Mouse (Mus musculus): Measurements from ENCODE around the gene Nr4a1. TPM values are rescaled to one million over a fixed set of nuclear protein-coding genes. Genes with fewer than 3 reads are reported as not detected.
A peak's percentile ranks its signal among the peaks of the same experiment; 100 is the strongest.

Nr4a1 gene
- polyA plus RNA-seq, 1 experiment from 2014 or later: 4.0 TPM

- Histone ChIP-seq H3K4me2 (ENCODE audit: low read depth, severe bottlenecking) (peak overlapping the region; percentile 32), H3K9me3 (ENCODE audit: control insufficient read depth, low read length) (no peaks in the 10 kb centered on the region), H3K36me3 (ENCODE audit: control insufficient read depth, insufficient read depth, low read length) (no peaks in the 10 kb centered on the region), H3K27ac (replicated peaks; ENCODE audit: low read depth, low read length) (no peak overlapping the region), H3K4me1 (ENCODE audit: control insufficient read depth, insufficient read depth, low read length) (peaks cover 10% of the 10 kb centered on the region; the same call in 1 of the 2 replicates), H3K27me3 (ENCODE audit: control insufficient read depth, insufficient read depth, low read length) (no peaks in the 10 kb centered on the region), H3K4me3 (ENCODE audit: low read depth, low read length) (no peak overlapping the region), H3K9ac (ENCODE audit: low read length) (no peak overlapping the region)
- ATAC-seq (ENCODE audit: insufficient number of reproducible peaks, low FRiP score, low TSS enrichment, low read depth) (no peak), DNase-seq (ENCODE audit: low spot score) (peak; percentile 68)
- 13% methylated on average over 7 of the region's 7 CpGs for WGBS
These were observed 44.5 kb downstream of the Nr4a1 start for GRCm38 (mm10) chr15:101298550-101298949.

GRCm38 (mm10) chr15:101299480-101299960, 45.5 kb downstream of the Nr4a1 start:
- 84% methylated on average over 14 of the region's 14 CpGs for WGBS
- peaks cover 2% of the 10 kb centered on the region; the same call in 1 of the 2 replicates for H3K4me1 ChIP-seq (ENCODE audit: control insufficient read depth, insufficient read depth, low read length)
- H3K36me3 ChIP-seq (ENCODE audit: control insufficient read depth, insufficient read depth, low read length): no peaks in the 10 kb centered on the region
- H3K27ac ChIP-seq (replicated peaks; ENCODE audit: low read depth, low read length): no peak overlapping the region
- no peak for ATAC-seq (ENCODE audit: insufficient number of reproducible peaks, low FRiP score, low TSS enrichment, low read depth)
- no peak overlapping the region for H3K4me3 ChIP-seq (ENCODE audit: low read depth, low read length)
- H3K27me3 ChIP-seq (ENCODE audit: control insufficient read depth, insufficient read depth, low read length): no peaks in the 10 kb centered on the region
- DNase-seq (ENCODE audit: low spot score): no peak
- H3K9me3 ChIP-seq (ENCODE audit: control insufficient read depth, low read length): no peaks in the 10 kb centered on the region
- no peak overlapping the region for H3K9ac ChIP-seq (ENCODE audit: low read length)
- H3K4me2 ChIP-seq (ENCODE audit: low read depth, severe bottlenecking): no peak overlapping the region

- Histone ChIP-seq H3K27ac (replicated peaks; ENCODE audit: low read depth, low read length) (no peak overlapping the region), H3K4me1 (ENCODE audit: control insufficient read depth, insufficient read depth, low read length) (peaks cover 2% of the 10 kb centered on the region; the same call in 1 of the 2 replicates), H3K9ac (ENCODE audit: low read length) (no peak overlapping the region), H3K27me3 (ENCODE audit: control insufficient read depth, insufficient read depth, low read length) (no peaks in the 10 kb centered on the region), H3K9me3 (ENCODE audit: control insufficient read depth, low read length) (no peaks in the 10 kb centered on the region), H3K4me3 (ENCODE audit: low read depth, low read length) (no peak overlapping the region), H3K4me2 (ENCODE audit: low read depth, severe bottlenecking) (no peak overlapping the region), H3K36me3 (ENCODE audit: control insufficient read depth, insufficient read depth, low read length) (no peaks in the 10 kb centered on the region)
- DNase-seq (ENCODE audit: low spot score) (no peak), ATAC-seq (ENCODE audit: insufficient number of reproducible peaks, low FRiP score, low TSS enrichment, low read depth) (no peak)
- 71% methylated on average over 6 of the region's 6 CpGs for WGBS
These were observed 46.1 kb downstream of the Nr4a1 start for GRCm38 (mm10) chr15:101300128-101300527.

GRCm38 (mm10) chr15:101302201-101302600, 48.1 kb downstream of the Nr4a1 start:
- Histone ChIP-seq H3K4me3 (ENCODE audit: low read depth, low read length) (no peak overlapping the region), H3K9me3 (ENCODE audit: control insufficient read depth, low read length) (no peaks in the 10 kb centered on the region), H3K4me1 (ENCODE audit: control insufficient read depth, insufficient read depth, low read length) (0 out of 2 replicates have a peak, but pooled peaks cover 2% of the 10 kb centered on the region), H3K9ac (ENCODE audit: low read length) (no peak overlapping the region), H3K27ac (replicated peaks; ENCODE audit: low read depth, low read length) (no peak overlapping the region), H3K36me3 (ENCODE audit: control insufficient read depth, insufficient read depth, low read length) (no peaks in the 10 kb centered on the region), H3K27me3 (ENCODE audit: control insufficient read depth, insufficient read depth, low read length) (no peaks in the 10 kb centered on the region), H3K4me2 (ENCODE audit: low read depth, severe bottlenecking) (no peak overlapping the region)
- no peak for DNase-seq (ENCODE audit: low spot score)
- no peak for ATAC-seq (ENCODE audit: insufficient number of reproducible peaks, low FRiP score, low TSS enrichment, low read depth)
- 82% methylated on average over 3 of the region's 3 CpGs for WGBS

- DNase-seq (ENCODE audit: low spot score) (no peak), ATAC-seq (ENCODE audit: insufficient number of reproducible peaks, low FRiP score, low TSS enrichment, low read depth) (no peak)
- Histone ChIP-seq H3K9ac (ENCODE audit: low read length) (no peak overlapping the region), H3K4me1 (ENCODE audit: control insufficient read depth, insufficient read depth, low read length) (peaks cover 5% of the 10 kb centered on the region; the same call in 1 of the 2 replicates), H3K36me3 (ENCODE audit: control insufficient read depth, insufficient read depth, low read length) (no peaks in the 10 kb centered on the region), H3K27ac (replicated peaks; ENCODE audit: low read depth, low read length) (no peak overlapping the region), H3K9me3 (ENCODE audit: control insufficient read depth, low read length) (no peaks in the 10 kb centered on the region), H3K27me3 (ENCODE audit: control insufficient read depth, insufficient read depth, low read length) (no peaks in the 10 kb centered on the region), H3K4me2 (ENCODE audit: low read depth, severe bottlenecking) (no peak overlapping the region), H3K4me3 (ENCODE audit: low read depth, low read length) (no peak overlapping the region)
- 88% methylated on average over 4 of the region's 4 CpGs for WGBS
These were observed 49.8 kb downstream of the Nr4a1 start for GRCm38 (mm10) chr15:101303830-101304229.

GRCm38 (mm10) chr15:101306459-101306858, 52.4 kb downstream of the Nr4a1 start:
- Histone ChIP-seq H3K4me3 (ENCODE audit: low read depth, low read length) (no peak overlapping the region), H3K4me1 (ENCODE audit: control insufficient read depth, insufficient read depth, low read length) (peaks cover 5% of the 10 kb centered on the region; the same call in 1 of the 2 replicates), H3K9me3 (ENCODE audit: control insufficient read depth, low read length) (no peaks in the 10 kb centered on the region), H3K36me3 (ENCODE audit: control insufficient read depth, insufficient read depth, low read length) (no peaks in the 10 kb centered on the region), H3K27ac (replicated peaks; ENCODE audit: low read depth, low read length) (no peak overlapping the region), H3K4me2 (ENCODE audit: low read depth, severe bottlenecking) (no peak overlapping the region), H3K9ac (ENCODE audit: low read length) (no peak overlapping the region), H3K27me3 (ENCODE audit: control insufficient read depth, insufficient read depth, low read length) (no peaks in the 10 kb centered on the region)
- ATAC-seq (ENCODE audit: insufficient number of reproducible peaks, low FRiP score, low TSS enrichment, low read depth) (no peak), DNase-seq (ENCODE audit: low spot score) (no peak)
- 86% methylated on average over 4 of the region's 4 CpGs for WGBS

GRCm38 (mm10) chr15:101308440-101309348, 54.6 kb downstream of the Nr4a1 start:
- H3K9ac ChIP-seq (ENCODE audit: low read length): no peak overlapping the region
- peaks cover 5% of the 10 kb centered on the region; the same call in 1 of the 2 replicates for H3K4me1 ChIP-seq (ENCODE audit: control insufficient read depth, insufficient read depth, low read length)
- WGBS: 62% methylated on average over 13 of the region's 13 CpGs
- no peak overlapping the region for H3K4me3 ChIP-seq (ENCODE audit: low read depth, low read length)
- ATAC-seq (ENCODE audit: insufficient number of reproducible peaks, low FRiP score, low TSS enrichment, low read depth) (no peak), DNase-seq (ENCODE audit: low spot score) (no peak)
- no peaks in the 10 kb centered on the region for H3K27me3 ChIP-seq (ENCODE audit: control insufficient read depth, insufficient read depth, low read length)
- no peaks in the 10 kb centered on the region for H3K36me3 ChIP-seq (ENCODE audit: control insufficient read depth, insufficient read depth, low read length)
- H3K27ac ChIP-seq (replicated peaks; ENCODE audit: low read depth, low read length): 0 out of 2 replicates have a peak overlapping the region, but pooled peaks have one; percentile 42
- H3K9me3 ChIP-seq (ENCODE audit: control insufficient read depth, low read length): no peaks in the 10 kb centered on the region
- H3K4me2 ChIP-seq (ENCODE audit: low read depth, severe bottlenecking): no peak overlapping the region

GRCm38 (mm10) chr15:101309493-101309892, 55.4 kb downstream of the Nr4a1 start:
- Histone ChIP-seq H3K9ac (ENCODE audit: low read length) (no peak overlapping the region), H3K4me3 (ENCODE audit: low read depth, low read length) (no peak overlapping the region), H3K27ac (replicated peaks; ENCODE audit: low read depth, low read length) (0 out of 2 replicates have a peak overlapping the region, but pooled peaks have one; percentile 1), H3K27me3 (ENCODE audit: control insufficient read depth, insufficient read depth, low read length) (no peaks in the 10 kb centered on the region), H3K4me2 (ENCODE audit: low read depth, severe bottlenecking) (no peak overlapping the region), H3K36me3 (ENCODE audit: control insufficient read depth, insufficient read depth, low read length) (no peaks in the 10 kb centered on the region), H3K9me3 (ENCODE audit: control insufficient read depth, low read length) (no peaks in the 10 kb centered on the region), H3K4me1 (ENCODE audit: control insufficient read depth, insufficient read depth, low read length) (peaks cover 5% of the 10 kb centered on the region; the same call in 1 of the 2 replicates)
- ATAC-seq (ENCODE audit: insufficient number of reproducible peaks, low FRiP score, low TSS enrichment, low read depth): no peak
- WGBS: 41% methylated on average over 5 of the region's 5 CpGs
- DNase-seq (ENCODE audit: low spot score): no peak

Data from limb, embryonic 11.5 days (tissue).